Mouse (Mus musculus) limb, embryonic 12.5 days (tissue): Measurements from ENCODE around the gene Prkce. TPM values are rescaled to one million over a fixed set of nuclear protein-coding genes. Genes with fewer than 3 reads are reported as not detected.

Source experiments
- ATAC-seq: fragments of 200-750 bp; cut with Nextera tagmentation; 2 replicates; pipeline ENCODE4 v1.8.0; 2017; ENCODE audit warnings: low read depth, moderate TSS enrichment; ENCODE audit not compliant: insufficient number of reproducible peaks, insufficient read depth, low FRiP score, low TSS enrichment
- H3K27ac ChIP-seq: fragments of 300-500 bp; sonication (generic); 2 replicates; pipeline ENCODE4 v1.5.1; 2016; ENCODE audit warnings: mild to moderate bottlenecking, moderate library complexity
- H3K27me3 ChIP-seq: fragments of 300-500 bp; sonication (generic); 2 replicates; pipeline ENCODE4 v1.6.1; 2016; ENCODE audit warnings: mild to moderate bottlenecking, moderate library complexity
- H3K36me3 ChIP-seq: fragments of 300-500 bp; sonication (generic); 2 replicates; pipeline ENCODE4 v1.6.1; 2016; ENCODE audit warnings: mild to moderate bottlenecking, moderate library complexity
- H3K4me1 ChIP-seq: fragments of 300-500 bp; sonication (generic); replicated peaks from 2 replicates; pipeline ENCODE4 v1.6.1; 2016
- H3K4me2 ChIP-seq: fragments of 300-500 bp; sonication (generic); 2 replicates; pipeline ENCODE4 v1.6.1; 2016; ENCODE audit warnings: mild to moderate bottlenecking, moderate library complexity
- H3K4me3 ChIP-seq: fragments of 300-500 bp; sonication (generic); replicated peaks from 2 replicates; pipeline ENCODE4 v1.5.1; 2016; ENCODE audit warnings: mild to moderate bottlenecking
- H3K9ac ChIP-seq: fragments of 300-500 bp; sonication (generic); replicated peaks from 2 replicates; pipeline ENCODE4 v1.6.1; 2016; ENCODE audit warnings: mild to moderate bottlenecking, moderate library complexity
- H3K9me3 ChIP-seq: fragments of 300-500 bp; sonication (generic); 2 replicates; pipeline ENCODE4 v1.6.1; 2016; ENCODE audit warnings: mild to moderate bottlenecking, moderate library complexity
- WGBS: fragments of 180-500 bp; shearing (Covaris S2); methylation state at CpG from one replicate; pipeline ENCODE4 v1.1.7; 2016; 5-methylcytosine and 5-hydroxymethylcytosine counted together
- polyA plus RNA-seq: library from polyadenylated mRNA; unstranded; fragments of >200 nt; fragmentation: Nextera tagmentation; extraction: Ambion mirVana; gene quantifications from 2 replicates; pipeline ENCODE4 v1.2.1, GENCODE M21; 2016

Prkce gene
- polyA plus RNA-seq, 1 experiment from 2014 or later = 7.7 TPM

- Histone ChIP-seq H3K4me2 (no peak overlapping the region), H3K27me3 (no peaks in the 10 kb centered on the region), H3K9me3 (no peaks in the 10 kb centered on the region), H3K4me3 (no peak overlapping the region), H3K9ac (no peak overlapping the region), H3K27ac (no peak overlapping the region), H3K4me1 (peaks cover 24% of the 10 kb centered on the region), H3K36me3 (no peaks in the 10 kb centered on the region)
- 76% methylated on average over 5 of the region's 5 CpGs for WGBS
- no peak for ATAC-seq
These were observed 155.3 kb downstream of the Prkce start for GRCm38 (mm10) chr17:86322840-86323239.

GRCm38 (mm10) chr17:86323310-86323709 is 155.7 kb downstream of the Prkce start:
- no peak for ATAC-seq
- Histone ChIP-seq H3K9me3 (no peaks in the 10 kb centered on the region), H3K9ac (no peak overlapping the region), H3K27me3 (no peaks in the 10 kb centered on the region), H3K27ac (no peak overlapping the region), H3K4me2 (no peak overlapping the region), H3K4me3 (no peak overlapping the region), H3K36me3 (no peaks in the 10 kb centered on the region), H3K4me1 (peaks cover 27% of the 10 kb centered on the region)
- 19% methylated on average over 4 of the region's 4 CpGs for WGBS

- H3K4me3 ChIP-seq = no peak overlapping the region
- peaks cover 35% of the 10 kb centered on the region for H3K4me1 ChIP-seq
- H3K9ac ChIP-seq = no peak overlapping the region
- no peaks in the 10 kb centered on the region for H3K36me3 ChIP-seq
- ATAC-seq = no peak
- H3K27me3 ChIP-seq = no peaks in the 10 kb centered on the region
- 48% methylated on average over 6 of the region's 6 CpGs for WGBS
- no peak overlapping the region for H3K4me2 ChIP-seq
- H3K27ac ChIP-seq = no peak overlapping the region
- no peaks in the 10 kb centered on the region for H3K9me3 ChIP-seq
These were observed 156.5 kb downstream of the Prkce start for GRCm38 (mm10) chr17:86323909-86324686.

GRCm38 (mm10) chr17:86324756-86325155 is 157.2 kb downstream of the Prkce start:
- no peaks in the 10 kb centered on the region for H3K36me3 ChIP-seq
- WGBS = 82% methylated on average over 7 of the region's 7 CpGs
- H3K4me1 ChIP-seq = peaks cover 42% of the 10 kb centered on the region
- no peaks in the 10 kb centered on the region for H3K9me3 ChIP-seq
- H3K27me3 ChIP-seq = no peaks in the 10 kb centered on the region
- H3K4me3 ChIP-seq = no peak overlapping the region
- no peak overlapping the region for H3K27ac ChIP-seq
- H3K9ac ChIP-seq = no peak overlapping the region
- ATAC-seq = no peak
- H3K4me2 ChIP-seq = no peak overlapping the region

- no peaks in the 10 kb centered on the region for H3K36me3 ChIP-seq
- H3K27me3 ChIP-seq = no peaks in the 10 kb centered on the region
- no peak overlapping the region for H3K4me3 ChIP-seq
- no peaks in the 10 kb centered on the region for H3K9me3 ChIP-seq
- 84% methylated on average over 10 of the region's 10 CpGs for WGBS
- H3K4me1 ChIP-seq = peaks cover 47% of the 10 kb centered on the region
- no peak for ATAC-seq
- no peak overlapping the region for H3K9ac ChIP-seq
- H3K27ac ChIP-seq = no peak overlapping the region
- no peak overlapping the region for H3K4me2 ChIP-seq
These were observed 157.7 kb downstream of the Prkce start for GRCm38 (mm10) chr17:86325317-86325716.

- Histone ChIP-seq H3K4me2 (no peak overlapping the region), H3K36me3 (no peaks in the 10 kb centered on the region), H3K4me3 (no peak overlapping the region), H3K27ac (no peak overlapping the region), H3K4me1 (peaks cover 62% of the 10 kb centered on the region), H3K27me3 (no peaks in the 10 kb centered on the region), H3K9me3 (no peaks in the 10 kb centered on the region), H3K9ac (no peak overlapping the region)
- ATAC-seq = no peak
- WGBS = 70% methylated on average over 4 of the region's 4 CpGs
These were observed 160.4 kb downstream of the Prkce start for GRCm38 (mm10) chr17:86327958-86328357.

GRCm38 (mm10) chr17:86329273-86330075 is 161.9 kb downstream of the Prkce start:
- 0 out of 2 replicates have a peak overlapping the region, but pooled peaks have one; percentile 3 for H3K4me3 ChIP-seq

GRCm38 (mm10) chr17:86330076-86330955 is 162.7 kb downstream of the Prkce start:
- Histone ChIP-seq H3K27ac (peak overlapping the region; percentile 14), H3K36me3 (no peaks in the 10 kb centered on the region), H3K4me1 (peaks cover 49% of the 10 kb centered on the region), H3K27me3 (no peaks in the 10 kb centered on the region), H3K9ac (no peak overlapping the region), H3K9me3 (no peaks in the 10 kb centered on the region), H3K4me2 (no peak overlapping the region; the same call in 1 of the 2 replicates), H3K4me3 (no peak overlapping the region)
- ATAC-seq = peak; percentile 50; the same call in 1 of the 2 replicates
- WGBS = 34% methylated on average over 16 of the region's 16 CpGs

More at GRCm38 (mm10) chr17:86329273-86330075, 161.9 kb downstream of the Prkce start:
- ATAC-seq = peak; percentile 28; the same call in 1 of the 2 replicates
- Histone ChIP-seq H3K9me3 (no peaks in the 10 kb centered on the region), H3K4me2 (peak overlapping the region; percentile 48), H3K9ac (no peak overlapping the region), H3K4me1 (peaks cover 49% of the 10 kb centered on the region), H3K36me3 (no peaks in the 10 kb centered on the region), H3K27me3 (no peaks in the 10 kb centered on the region), H3K27ac (peak overlapping the region; percentile 14; the same call in 1 of the 2 replicates)
- 13% methylated on average over 16 of the region's 16 CpGs for WGBS

- peaks cover 46% of the 10 kb centered on the region for H3K4me1 ChIP-seq
- no peaks in the 10 kb centered on the region for H3K9me3 ChIP-seq
- H3K36me3 ChIP-seq = no peaks in the 10 kb centered on the region
- ATAC-seq = no peak
- H3K9ac ChIP-seq = no peak overlapping the region
- H3K4me3 ChIP-seq = no peak overlapping the region
- peak overlapping the region; percentile 14 for H3K27ac ChIP-seq
- no peak overlapping the region for H3K4me2 ChIP-seq
- 65% methylated on average over 8 of the region's 8 CpGs for WGBS
- no peaks in the 10 kb centered on the region for H3K27me3 ChIP-seq
These were observed 164.2 kb downstream of the Prkce start for GRCm38 (mm10) chr17:86331835-86332234.

- ATAC-seq = no peak
- 89% methylated on average over 4 of the region's 4 CpGs for WGBS
These were observed 167.4 kb downstream of the Prkce start for GRCm38 (mm10) chr17:86334990-86335389.

More at GRCm38 (mm10) chr17:86334990-86335389, 167.4 kb downstream of the Prkce start:
- H3K27me3 ChIP-seq = no peaks in the 10 kb centered on the region
- peaks cover 33% of the 10 kb centered on the region for H3K4me1 ChIP-seq
- H3K27ac ChIP-seq = no peak overlapping the region
- no peak overlapping the region for H3K9ac ChIP-seq
- no peaks in the 10 kb centered on the region for H3K36me3 ChIP-seq
- H3K4me3 ChIP-seq = no peak overlapping the region
- H3K9me3 ChIP-seq = no peaks in the 10 kb centered on the region
- no peak overlapping the region for H3K4me2 ChIP-seq
